Mouse (Mus musculus): ENCODE results near the gene Smox.

Gene Smox

DNA sequence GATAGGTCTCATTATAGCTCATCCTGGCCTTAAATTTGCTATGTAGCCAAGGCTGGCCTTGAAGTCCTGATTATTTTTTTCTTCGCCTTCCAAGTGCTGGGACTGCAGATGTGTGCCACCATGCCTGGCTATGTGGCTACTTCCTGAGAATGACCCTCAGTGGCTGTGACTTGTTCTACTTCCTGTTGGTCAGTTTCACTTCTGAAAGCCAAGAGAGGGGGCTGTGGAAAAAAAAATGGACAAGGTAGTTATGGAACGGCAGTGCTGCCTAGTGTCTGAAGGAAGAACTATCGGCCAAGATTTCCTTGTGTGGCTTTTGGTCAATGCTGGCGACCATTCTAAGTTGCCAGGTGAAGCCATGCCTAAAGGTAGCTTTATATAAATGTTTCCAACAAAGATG, 26.3 kb downstream of the Smox start:
- no peak for DNase-seq

DNA sequence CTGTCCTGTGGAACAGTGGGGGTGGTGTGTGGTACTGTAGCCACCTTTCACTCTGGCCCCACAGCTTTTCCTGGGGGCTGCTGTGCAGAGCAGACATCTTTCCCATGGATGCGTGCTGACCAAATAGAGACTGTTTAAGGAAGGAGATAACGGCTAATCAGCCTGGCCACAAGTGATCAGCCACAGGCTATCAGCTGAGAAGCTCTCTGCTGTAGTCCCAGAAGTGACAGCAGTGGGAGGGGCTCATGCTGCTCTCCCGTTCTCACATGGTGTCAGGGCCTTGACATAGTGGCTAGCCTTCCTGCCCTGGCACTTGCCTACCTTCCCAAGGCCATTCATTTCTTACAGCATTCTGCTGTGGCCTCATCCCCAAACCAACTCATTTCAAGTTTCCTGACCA, 27.5 kb downstream of the Smox start:
- DNase-seq, result no peak

DNA sequence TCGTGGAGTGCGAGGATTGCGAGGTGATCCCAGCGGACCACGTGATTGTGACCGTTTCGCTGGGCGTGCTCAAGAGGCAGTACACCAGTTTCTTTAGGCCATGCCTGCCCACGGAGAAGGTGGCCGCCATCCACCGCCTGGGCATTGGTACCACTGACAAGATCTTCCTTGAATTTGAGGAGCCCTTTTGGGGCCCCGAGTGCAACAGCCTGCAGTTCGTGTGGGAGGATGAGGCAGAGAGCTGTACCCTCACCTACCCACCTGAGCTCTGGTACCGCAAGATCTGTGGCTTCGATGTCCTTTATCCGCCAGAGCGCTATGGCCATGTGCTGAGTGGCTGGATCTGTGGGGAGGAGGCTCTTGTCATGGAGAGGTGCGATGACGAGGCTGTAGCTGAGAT, 29.4 kb downstream of the Smox start:
- DNase-seq, result no peak

DNA sequence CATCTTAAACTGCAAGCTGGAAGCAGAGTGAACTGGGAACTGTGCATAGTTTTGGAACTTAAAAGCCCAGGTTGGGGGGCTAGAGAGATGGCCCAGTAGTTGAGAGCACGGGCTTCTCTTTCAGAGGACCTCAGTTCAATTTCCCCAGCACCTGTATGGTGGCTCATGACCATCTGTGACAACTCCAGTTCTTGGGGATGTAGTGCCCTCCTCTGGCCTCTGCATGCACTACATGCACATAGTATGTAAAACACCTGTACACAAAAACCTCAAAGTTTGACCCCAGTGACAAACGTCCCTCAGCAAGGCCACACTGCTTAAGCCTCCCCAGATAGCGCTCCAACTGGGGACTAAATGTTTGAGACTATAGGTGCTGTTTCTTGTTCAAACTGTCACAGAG, 35.8 kb downstream of the Smox start:
- peak; percentile 47 for DNase-seq

DNA sequence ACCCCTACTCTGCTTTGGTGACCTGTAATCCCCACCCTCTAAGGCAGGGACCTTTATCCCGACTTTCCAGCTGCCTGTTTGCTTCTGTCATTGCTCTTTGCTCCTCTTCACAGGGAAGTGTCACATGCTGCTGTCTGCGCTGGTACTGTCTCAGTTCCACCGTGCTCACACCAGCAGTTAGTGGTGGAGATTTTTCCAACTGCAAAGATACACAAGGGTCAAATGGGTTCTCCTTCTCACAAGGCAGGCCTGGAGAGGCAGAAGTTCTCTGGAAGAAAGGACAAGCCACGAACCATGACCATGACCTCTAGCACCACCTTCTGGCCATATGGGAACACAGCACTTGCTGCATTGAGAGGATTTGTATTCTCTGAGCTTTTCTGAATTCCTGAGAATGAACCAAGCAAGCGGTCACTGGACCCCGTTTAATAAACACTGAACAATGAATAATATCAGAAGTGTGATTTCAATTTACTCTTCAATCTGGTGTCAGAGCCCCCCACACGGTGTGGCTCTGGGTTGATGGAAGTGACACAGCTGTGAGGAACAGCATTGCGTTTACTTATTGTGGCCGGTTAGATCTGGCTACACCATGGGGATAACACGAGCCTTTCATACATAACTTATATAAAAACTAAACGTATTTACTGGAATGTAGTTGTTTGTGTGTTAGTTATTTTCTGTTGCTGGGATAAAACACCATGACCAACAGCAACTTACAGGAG, 38.8 kb downstream of the Smox start:
- peak; percentile 79 for DNase-seq

DNA sequence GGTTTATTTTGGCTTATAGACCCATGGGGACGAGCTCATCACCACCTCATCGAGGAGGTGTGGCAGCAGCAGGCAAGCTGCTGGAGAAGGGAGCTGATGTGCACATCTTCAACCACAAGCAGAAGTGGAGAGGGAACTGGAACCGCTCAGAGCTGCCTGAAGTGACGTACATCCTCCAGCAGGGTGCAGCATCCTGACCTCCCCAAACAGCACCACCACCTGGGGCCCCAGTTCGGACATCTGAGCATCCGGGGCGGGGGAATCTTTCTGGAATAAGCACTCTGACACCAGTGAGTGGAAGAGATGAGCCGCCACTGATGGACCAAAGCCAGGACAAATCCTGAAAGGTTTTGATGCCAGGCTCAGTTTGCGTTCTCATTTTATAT, 39.3 kb downstream of the Smox start:
- peak; percentile 62 for DNase-seq

DNA sequence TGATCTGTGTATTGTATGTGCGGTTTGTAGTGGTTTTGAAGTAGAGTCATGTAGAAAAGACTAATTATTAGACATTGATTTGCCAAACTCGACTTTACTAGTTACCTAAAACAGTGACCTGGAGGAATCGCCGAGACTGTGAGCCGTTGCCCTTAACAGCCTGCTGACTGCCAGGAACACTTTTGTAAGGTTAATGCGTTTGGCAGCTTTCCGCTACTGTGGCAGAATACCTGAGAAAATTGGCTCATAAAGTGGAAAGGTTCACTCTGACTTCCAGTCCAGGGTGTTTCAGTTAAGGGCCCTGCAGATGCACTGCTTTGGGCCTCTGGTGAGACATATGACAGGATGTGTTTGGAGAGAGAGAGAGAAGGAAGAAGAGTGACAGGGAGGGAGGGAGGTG, 40.0 kb downstream of the Smox start:
- no peak for DNase-seq

DNA sequence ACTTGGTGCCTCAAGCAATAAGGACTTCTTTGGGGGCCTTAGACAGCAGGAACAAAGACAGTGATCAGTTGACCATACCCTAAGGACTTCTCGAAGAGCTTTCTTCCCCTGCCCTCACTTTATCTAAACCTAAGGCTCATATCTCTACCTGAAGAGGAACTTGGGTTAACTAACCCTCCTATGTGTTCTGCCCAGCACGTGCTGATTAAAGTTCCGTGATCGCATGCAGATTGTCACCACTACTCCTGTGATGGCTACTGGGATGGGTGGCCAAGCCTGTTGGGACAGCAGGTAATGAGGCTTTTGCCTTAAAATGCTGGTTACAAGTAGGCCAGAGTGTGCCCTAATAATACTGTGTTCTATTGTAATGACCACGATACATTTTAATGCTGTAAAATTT, 43.9 kb downstream of the Smox start:
- no peak for DNase-seq

DNA sequence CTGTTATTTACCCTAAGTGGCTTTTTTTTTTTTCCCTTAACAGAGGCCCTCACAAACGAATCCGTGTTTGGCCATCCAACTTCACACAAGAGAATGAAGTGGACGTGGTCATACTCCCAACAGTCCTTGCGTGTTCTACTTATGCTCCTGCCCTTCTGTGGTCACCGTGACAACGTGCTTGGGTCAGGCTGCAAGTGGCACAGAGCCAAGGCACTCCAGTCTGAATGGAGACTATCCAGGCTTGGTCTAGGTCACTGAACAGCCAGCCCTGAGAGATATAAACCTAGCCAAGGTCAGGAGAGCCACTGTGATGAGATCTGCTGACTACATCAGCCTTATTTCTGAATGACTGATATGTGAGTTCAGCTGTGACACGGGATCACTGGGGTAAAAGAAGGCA, 47.0 kb downstream of the Smox start:
- peak; percentile 62 for DNase-seq

DNA sequence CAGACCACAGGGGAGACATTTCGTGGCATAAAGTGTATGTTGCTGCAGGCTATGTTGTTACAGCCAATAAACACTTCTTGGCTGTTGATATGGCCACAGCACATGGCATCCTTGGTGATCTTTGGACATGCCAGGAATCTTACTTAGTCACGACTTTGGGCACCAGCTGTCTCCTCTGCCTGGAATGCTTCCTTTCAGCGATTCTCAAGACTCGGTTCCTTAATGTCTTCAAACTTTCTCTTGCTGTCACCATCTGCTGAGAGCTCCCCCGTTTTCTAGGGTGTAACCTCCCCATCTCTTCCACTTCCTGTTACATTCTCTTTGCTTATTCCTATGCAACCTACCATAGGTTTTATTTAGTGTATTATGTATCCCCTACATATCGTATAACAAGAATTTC, 48.5 kb downstream of the Smox start:
- no peak for DNase-seq

DNA sequence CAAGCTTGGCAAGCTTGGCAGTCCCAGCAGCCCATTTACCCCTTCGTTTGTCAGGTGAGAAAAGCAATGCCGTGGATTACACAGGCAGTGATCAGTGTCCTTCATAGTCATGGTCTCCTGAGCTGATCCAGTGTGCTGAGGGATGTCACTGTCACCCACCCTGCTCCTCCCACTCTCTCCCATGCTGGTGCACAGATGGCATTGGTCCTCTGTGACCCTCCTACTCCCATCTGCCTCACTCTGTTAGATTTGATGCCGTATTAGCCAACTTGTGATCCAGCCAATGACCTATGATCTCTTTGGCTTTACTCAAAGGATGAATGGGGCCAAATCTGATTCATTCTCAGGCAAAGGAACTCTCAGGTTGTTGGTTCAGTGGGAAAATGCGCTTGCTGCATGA, 50.4 kb downstream of the Smox start:
- no peak for DNase-seq

DNA sequence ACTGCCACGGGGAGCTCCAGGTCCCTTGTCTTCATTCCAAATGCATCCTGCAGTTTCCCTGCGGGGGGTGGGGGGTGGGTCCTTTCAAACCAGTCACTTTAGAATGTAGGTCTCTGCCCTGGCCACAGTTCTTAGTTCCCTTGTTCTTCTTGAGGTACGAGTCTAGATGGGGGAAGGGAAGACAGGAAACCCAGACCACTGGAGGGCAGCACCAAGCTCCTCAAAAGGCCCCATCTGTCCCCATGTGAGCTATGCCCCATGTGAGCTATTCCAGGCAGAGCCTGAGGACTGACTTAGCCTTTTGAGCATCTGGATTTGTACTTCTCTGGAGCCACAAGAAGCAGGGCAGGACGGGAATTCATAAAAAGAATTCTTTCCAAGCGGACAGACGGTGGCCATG, 51.2 kb downstream of the Smox start:
- DNase-seq, result peak; percentile 29

DNA sequence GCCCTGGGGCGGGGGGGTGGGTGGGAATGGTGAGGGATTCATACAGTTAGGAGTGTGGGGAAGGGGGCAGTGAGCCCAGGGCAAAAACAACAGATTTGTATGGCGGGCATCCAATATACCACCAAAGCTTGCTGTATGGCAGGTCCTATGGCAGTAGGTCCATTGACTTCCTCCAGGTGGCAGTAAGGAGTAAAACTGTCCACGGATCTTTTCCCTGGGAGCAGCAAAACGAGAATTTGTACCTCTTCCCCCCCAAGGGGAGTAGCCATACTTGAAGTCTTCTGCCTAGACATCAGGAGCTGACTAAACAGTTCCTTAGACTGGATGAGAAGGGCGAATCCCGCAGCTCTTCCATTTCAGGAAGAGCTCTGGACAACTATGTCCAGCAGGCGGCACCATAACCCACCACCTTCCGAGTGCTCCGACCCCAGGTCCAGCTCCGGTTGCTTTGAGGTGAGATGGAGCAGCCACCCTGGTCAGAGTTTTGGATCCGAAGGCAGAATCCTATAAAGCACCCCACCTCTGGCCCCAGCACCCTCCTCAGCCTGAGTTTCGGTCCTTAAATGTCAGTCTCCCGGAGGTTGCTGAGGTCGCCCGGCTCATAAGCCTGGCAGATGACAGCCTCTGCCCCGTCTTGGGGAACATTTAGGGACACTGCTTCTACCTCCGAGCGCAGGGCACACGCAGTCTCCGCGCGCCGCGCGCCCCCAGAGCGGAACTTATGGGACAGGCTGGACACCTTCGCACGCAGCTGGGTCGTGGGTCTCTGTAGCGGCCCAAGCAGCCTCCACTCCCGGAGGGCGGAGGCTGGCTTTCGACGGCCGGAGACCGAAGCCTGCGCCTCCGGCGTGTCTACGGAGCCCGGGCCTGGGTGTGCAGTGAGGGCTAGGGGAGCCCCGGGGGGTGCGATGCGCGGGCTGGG, 54.4 kb downstream of the Smox start:
- DNase-seq, result peak; percentile 78

DNA sequence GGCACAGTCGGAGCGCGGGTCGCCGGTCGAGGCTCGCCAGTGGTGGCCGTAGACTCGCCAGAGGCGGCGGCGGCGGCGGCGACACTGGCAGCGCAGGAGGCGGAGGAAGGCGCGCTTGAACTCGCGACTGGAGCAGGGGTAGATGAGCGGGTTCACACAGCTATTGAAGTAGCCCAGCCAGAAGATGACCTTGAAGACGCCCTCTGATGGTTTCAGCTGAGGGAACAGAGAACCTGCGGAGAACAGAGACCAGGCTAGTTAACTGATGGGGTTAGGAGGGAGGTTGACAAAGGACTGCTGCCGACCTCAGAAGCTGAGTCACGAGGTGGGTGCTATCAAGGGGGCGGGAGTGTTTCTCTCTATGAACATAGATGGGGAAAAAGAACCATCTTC, 55.0 kb downstream of the Smox start:
- no peak for DNase-seq

DNA sequence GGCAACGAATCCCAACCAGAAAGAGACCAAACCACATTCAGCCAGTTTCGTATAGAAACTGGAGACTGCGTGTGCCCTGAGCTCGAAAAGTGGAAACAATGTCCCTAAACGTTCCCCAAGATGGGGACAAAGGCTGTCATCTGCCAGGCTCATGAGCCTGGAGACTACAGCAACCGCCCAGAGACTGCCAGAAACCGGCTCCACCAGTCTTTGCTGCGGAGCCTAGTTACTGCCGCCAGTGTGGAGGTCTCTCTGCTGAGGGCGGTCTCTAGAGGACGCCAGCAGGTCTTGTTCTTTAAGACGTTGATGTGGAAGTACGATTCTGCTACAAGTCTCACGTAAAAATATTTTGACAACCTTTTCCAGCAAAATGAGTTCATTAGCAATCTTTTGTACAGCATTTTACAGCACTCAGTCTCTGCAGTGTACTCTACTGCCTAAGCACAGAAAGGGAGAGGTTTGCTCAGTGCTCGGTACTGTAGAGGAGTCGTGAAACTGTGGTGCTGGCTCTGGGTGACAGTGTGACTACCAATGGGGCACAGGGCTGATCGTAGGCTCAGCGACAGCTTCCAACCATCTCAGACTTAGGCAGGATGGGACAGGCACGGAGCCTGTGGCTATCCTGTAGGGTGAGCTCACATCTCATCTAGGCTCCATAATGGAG, 55.6 kb downstream of the Smox start:
- peak; percentile 31 for DNase-seq

DNA sequence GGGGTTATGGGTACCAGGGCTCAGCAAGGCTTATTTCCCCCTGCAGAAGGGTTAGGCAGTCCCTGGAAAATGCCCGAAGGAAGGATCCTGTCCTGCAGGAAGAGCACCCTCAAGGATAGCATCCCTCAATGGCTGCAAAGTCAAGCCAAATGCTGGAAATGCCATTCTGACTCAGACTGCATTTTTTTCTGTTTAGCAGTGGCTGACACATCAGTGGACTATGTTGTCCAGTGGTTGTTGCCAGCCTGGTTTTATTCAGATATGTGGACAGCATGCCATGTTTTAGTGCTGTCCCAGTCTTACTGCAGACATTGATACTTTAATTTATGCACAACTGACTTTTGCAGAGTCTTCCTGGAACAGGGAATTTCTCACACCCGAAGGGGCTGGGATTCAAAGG, 57.0 kb downstream of the Smox start:
- DNase-seq, result no peak

DNA sequence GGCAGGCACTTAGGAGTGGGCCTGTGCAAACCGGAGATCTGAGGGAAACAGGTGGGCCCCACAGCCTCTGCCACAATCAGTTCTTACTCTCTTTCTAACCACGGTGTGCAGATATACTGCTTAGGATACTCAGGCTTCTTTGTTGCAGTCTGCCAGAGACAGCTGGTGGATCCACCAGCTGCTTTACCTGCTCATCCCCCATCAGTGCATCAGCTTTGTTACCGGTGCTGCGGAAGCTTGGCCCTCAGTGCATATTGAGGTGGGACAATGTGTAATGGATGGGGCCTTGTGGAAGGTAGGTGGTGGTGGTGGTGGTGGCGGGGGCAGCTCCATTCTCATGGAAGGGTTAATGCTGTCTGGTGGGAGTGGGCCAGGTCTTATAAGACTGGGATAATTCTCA, 57.8 kb downstream of the Smox start:
- DNase-seq, result no peak

DNA sequence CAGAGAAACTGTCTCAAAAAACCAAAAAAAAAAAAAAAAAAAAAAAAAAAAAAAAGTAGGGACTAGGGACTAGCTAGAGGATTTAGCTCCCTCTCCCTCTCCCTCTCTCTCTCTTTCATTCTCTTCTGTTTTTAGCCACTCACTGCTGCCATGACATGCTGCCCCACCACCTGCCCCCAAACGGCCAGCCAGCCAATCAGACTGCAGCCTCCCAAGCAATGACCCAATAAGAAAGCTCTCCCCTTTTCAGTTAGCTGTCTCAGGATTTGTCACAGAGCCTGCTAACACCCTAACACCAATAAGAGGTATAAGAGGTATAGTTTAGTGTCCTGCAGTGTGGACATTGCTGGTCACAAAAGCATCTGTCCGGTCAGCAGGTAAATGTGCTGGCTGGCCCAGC, 59.2 kb downstream of the Smox start:
- DNase-seq, result no peak

DNA sequence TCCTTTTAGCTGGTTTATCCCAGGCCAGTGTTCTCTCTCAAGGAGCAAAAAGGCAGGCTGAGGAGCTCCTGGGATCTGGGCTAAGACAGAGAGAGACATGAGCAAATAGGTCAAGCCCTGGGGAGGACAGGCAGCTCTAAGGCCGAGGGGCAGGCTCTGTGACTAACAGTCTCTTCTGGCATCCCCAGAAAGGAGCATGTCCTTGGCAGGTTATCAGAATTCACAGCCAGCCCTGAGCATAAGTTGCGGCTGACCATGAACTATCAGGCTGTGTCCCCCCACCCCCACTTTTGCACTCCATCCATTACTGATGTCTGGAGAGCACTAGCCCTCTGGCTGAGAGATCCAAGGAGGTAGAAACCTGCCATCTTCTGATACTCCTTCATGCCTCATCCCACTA, 59.6 kb downstream of the Smox start:
- DNase-seq, result no peak

DNA sequence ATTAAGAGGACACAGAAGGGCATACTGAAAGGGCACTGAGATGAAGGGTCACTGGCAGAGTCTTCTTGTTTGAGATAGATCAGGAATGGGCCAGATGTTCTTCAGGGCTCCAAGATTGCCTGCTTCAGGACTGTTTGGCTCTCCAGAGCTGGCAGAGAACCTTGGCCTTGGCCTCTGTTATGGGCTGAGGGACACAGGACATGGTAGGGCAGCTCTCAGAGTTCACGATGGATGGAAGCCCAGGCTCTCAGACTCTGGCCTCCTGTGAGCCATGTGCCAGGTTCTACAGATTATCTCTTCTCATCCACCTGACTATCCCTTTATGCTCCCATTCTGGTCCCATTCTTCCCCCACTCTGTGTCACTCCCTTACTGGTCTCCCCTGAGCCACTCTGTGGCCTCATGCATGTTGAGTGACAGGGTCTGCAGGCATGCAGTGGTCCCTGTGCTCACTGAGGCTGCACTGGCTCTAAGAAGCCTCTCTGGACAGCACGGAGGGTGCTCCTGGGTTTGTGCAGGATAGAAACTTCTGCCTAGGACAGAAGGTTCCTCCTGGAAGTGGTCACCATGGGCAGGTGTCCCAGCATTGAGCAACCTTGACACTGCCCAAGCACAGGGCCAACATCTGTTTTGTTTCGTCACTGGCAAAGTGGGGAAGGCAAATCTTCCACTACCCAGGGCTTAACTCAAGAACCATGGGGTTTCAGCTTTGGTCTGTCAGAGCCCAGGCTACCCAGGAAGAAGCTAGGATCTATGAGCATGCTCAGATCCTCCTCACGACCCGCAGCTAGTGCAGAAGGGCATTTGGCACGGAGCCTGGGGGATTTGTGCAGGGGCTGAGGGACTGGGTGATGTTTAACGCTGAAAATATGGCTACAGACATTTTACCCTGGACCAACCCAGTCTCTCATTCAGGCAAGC, 60.7 kb downstream of the Smox start:
- no peak for DNase-seq

DNA sequence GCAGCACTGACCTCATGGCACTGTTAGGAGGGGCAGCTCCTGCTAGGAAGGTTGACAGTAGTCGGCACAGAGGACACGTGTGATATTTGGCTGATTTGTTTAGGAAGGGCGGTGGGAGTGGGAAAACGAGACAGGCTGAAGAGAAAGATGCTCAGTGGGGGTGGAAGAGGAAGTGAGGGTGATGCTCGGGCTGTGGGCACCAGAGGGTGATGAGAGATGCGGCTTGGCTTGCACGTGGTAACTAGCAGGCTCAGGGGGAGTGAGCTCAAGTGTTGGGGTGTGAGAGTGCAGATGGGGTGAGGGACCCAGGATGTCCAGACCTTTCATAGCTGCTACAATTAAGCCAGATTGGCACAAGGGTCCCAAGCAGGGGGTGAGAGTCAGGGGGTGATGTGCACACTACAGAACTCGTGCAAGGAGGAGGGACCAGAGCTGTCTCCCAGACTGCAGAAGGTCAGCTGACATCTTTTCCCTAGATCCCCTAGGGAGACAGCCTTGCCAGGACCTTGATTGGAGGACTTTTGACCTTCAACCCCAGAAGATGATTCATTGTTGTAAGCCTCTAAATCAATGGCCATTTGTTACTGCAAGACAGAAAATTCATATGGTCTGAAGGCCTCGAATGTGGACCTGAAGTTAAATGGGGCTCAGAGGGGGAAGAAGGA, 61.6 kb downstream of the Smox start:
- no peak for DNase-seq

DNA sequence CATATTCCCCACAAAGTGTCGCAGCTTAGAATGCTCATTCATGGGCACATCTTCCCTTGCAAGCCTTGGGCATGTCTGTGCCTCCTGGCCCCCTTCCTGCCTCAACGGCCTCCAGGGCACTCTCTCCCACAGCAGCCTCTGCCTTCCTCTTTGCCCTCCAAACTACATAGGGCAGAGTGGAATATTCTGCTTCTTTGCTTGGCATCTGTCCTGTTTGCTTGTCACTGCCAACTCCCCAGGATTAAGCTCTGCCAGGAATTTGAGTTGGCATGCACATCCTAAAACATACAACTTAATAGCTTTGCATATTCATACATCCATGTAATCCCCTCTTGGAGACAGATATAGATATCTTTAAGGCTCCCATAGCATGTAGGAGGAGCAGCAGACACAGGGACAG, 66.6 kb downstream of the Smox start:
- DNase-seq, result no peak

All from kidney, postnatal 10 days (tissue).